Mouse (Mus musculus): ENCODE results near the gene Psmb5. TPM values are rescaled to one million over a fixed set of nuclear protein-coding genes. Genes with fewer than 3 reads are reported as not detected.

The Psmb5 gene
- polyA plus RNA-seq, 1 experiment from 2014 or later: 478 TPM

MicroRNA genes within 50 kb of the gene (microRNA counts, 519-probe panel; counts per million panel counts)
- microRNA mmu-miR-686: not detected

Small RNAs within 50 kb of the gene (microRNA-seq; reads per million reads assigned to microRNA genes)
- gene Mir686: not detected
- gene Mir6948: not detected

Other genes with a start within 250 kb of the Psmb5 start
- gene Slc7a7, start 200.2 kb downstream of the Psmb5 start, polyA plus RNA-seq (2016; fragmentation: Nextera tagmentation; extraction: Ambion mirVana): 4.5 and 5.9 TPM in 2 replicates
- 205 and 211 TPM in 2 replicates for gene Mrpl52, start 191.1 kb downstream of the Psmb5 start, polyA plus RNA-seq (2016; fragmentation: Nextera tagmentation; extraction: Ambion mirVana)
- gene Mmp14, start 186.4 kb downstream of the Psmb5 start, polyA plus RNA-seq (2016; fragmentation: Nextera tagmentation; extraction: Ambion mirVana): 56.0 and 70.5 TPM in 2 replicates
- 25.1 and 26.0 TPM in 2 replicates for gene Lrp10, start 153.9 kb downstream of the Psmb5 start, polyA plus RNA-seq (2016; fragmentation: Nextera tagmentation; extraction: Ambion mirVana)
- gene Rem2, start 141.9 kb downstream of the Psmb5 start, polyA plus RNA-seq (2016; fragmentation: Nextera tagmentation; extraction: Ambion mirVana): 18.6 and 29.8 TPM in 2 replicates
- 148 and 155 TPM in 2 replicates for gene Prmt5, start 100.5 kb downstream of the Psmb5 start, polyA plus RNA-seq (2016; fragmentation: Nextera tagmentation; extraction: Ambion mirVana)
- gene Haus4, start 63.4 kb downstream of the Psmb5 start, polyA plus RNA-seq (2016; fragmentation: Nextera tagmentation; extraction: Ambion mirVana): 48.0 and 53.8 TPM in 2 replicates
- 66.6 and 88.8 TPM in 2 replicates for gene Ajuba, start 40.5 kb downstream of the Psmb5 start, polyA plus RNA-seq (2016; fragmentation: Nextera tagmentation; extraction: Ambion mirVana)
- 10.7 and 11.0 TPM in 2 replicates for gene 4931414P19Rik, start 12.0 kb downstream of the Psmb5 start, polyA plus RNA-seq (2016; fragmentation: Nextera tagmentation; extraction: Ambion mirVana)
- 0.06 and 0.12 TPM in 2 replicates for gene Psmb11, start 3.4 kb upstream of the Psmb5 start, polyA plus RNA-seq (2016; fragmentation: Nextera tagmentation; extraction: Ambion mirVana)
- gene Gm17606, start 22.9 kb upstream of the Psmb5 start, polyA plus RNA-seq (2016; fragmentation: Nextera tagmentation; extraction: Ambion mirVana): not detected in 2 replicates
- 4.1 and 4.6 TPM in 2 replicates for gene Cdh24, start 23.3 kb upstream of the Psmb5 start, polyA plus RNA-seq (2016; fragmentation: Nextera tagmentation; extraction: Ambion mirVana)
- gene 1700123O20Rik, start 68.2 kb upstream of the Psmb5 start, polyA plus RNA-seq (2016; fragmentation: Nextera tagmentation; extraction: Ambion mirVana): 106 and 111 TPM in 2 replicates
- 128 and 145 TPM in 2 replicates for gene Acin1, start 68.9 kb upstream of the Psmb5 start, polyA plus RNA-seq (2016; fragmentation: Nextera tagmentation; extraction: Ambion mirVana)
- 0.15 TPM in 1 of 2 replicates, not detected in the other for gene Gm29776, start 80.8 kb upstream of the Psmb5 start, polyA plus RNA-seq (2016; fragmentation: Nextera tagmentation; extraction: Ambion mirVana)
- 0.09 and 0.11 TPM in 2 replicates for gene Cebpe, start 94.2 kb upstream of the Psmb5 start, polyA plus RNA-seq (2016; fragmentation: Nextera tagmentation; extraction: Ambion mirVana)
- 1.8 and 2.4 TPM in 2 replicates for gene Slc7a8, start 163.9 kb upstream of the Psmb5 start, polyA plus RNA-seq (2016; fragmentation: Nextera tagmentation; extraction: Ambion mirVana)
- not detected in 2 replicates for gene Rnf212b, start 196.1 kb upstream of the Psmb5 start, polyA plus RNA-seq (2016; fragmentation: Nextera tagmentation; extraction: Ambion mirVana)